Mouse (Mus musculus) macrophage (primary cell): Measurements from ENCODE around the gene Nebl. TPM values are rescaled to one million over a fixed set of nuclear protein-coding genes. Genes with fewer than 3 reads are reported as not detected.

Experiments
- H3K27ac ChIP-seq: fragments of 350-480 bp; formaldehyde crosslinking; 2 replicates; pipeline ENCODE4 v1.9.0; 2021
- H3K36me3 ChIP-seq: fragments of 350-480 bp; formaldehyde crosslinking; 2 replicates; pipeline ENCODE4 v1.9.0; 2021; ENCODE audit errors: inconsistent target
- H3K4me3 ChIP-seq: fragments of 350-480 bp; formaldehyde crosslinking; 2 replicates; pipeline ENCODE4 v1.9.0; 2021; ENCODE audit errors: inconsistent target
- H3K79me2 ChIP-seq: fragments of 350-480 bp; formaldehyde crosslinking; 2 replicates; pipeline ENCODE4 v1.9.0; 2021; ENCODE audit errors: inconsistent target
- WGBS: methylation state at CpG from one replicate; pipeline ENCODE4 v1.1.7; 2026; ENCODE audit warnings: inconsistent platforms; ENCODE audit not compliant: missing documents; 5-methylcytosine and 5-hydroxymethylcytosine counted together
- polyA plus RNA-seq: library from polyadenylated mRNA; stranded (reverse); fragments of 250-400 nt; gene quantifications from 3 replicates; pipeline ENCODE4 v1.2.4, GENCODE M21; 2018; ENCODE audit warnings: inconsistent platforms

Nebl gene
- polyA plus RNA-seq, 1 experiment from 2014 or later, result not detected

GRCm38 (mm10) chr2:17721177-17721715 lies 10.0 kb downstream of the Nebl start:
- Histone ChIP-seq H3K27ac (no peak overlapping the region), H3K36me3 (no peaks in the 10 kb centered on the region), H3K4me3 (no peak overlapping the region), H3K79me2 (no peaks in the 10 kb centered on the region)
- WGBS, result 84% methylated on average over 6 of the region's 6 CpGs

- Histone ChIP-seq H3K79me2 (no peaks in the 10 kb centered on the region), H3K36me3 (no peaks in the 10 kb centered on the region), H3K4me3 (no peak overlapping the region), H3K27ac (no peak overlapping the region)
- 57% methylated on average over 1 of the region's 1 CpGs for WGBS
These were observed 13.0 kb downstream of the Nebl start for GRCm38 (mm10) chr2:17718281-17718680.

GRCm38 (mm10) chr2:17717200-17717599 lies 14.1 kb downstream of the Nebl start:
- Histone ChIP-seq H3K4me3 (no peak overlapping the region), H3K27ac (no peak overlapping the region), H3K36me3 (no peaks in the 10 kb centered on the region), H3K79me2 (no peaks in the 10 kb centered on the region)
- 78% methylated on average over 2 of the region's 2 CpGs for WGBS

- WGBS, result 92% methylated on average over 9 of the region's 9 CpGs
- Histone ChIP-seq H3K79me2 (no peaks in the 10 kb centered on the region), H3K4me3 (no peak overlapping the region), H3K27ac (no peak overlapping the region), H3K36me3 (no peaks in the 10 kb centered on the region)
These were observed 16.0 kb downstream of the Nebl start for GRCm38 (mm10) chr2:17715149-17715767.

- no peak overlapping the region for H3K4me3 ChIP-seq
- H3K36me3 ChIP-seq, result no peaks in the 10 kb centered on the region
- H3K27ac ChIP-seq, result no peak overlapping the region
- H3K79me2 ChIP-seq, result no peaks in the 10 kb centered on the region
- 91% methylated on average over 14 of the region's 14 CpGs for WGBS
These were observed 16.6 kb downstream of the Nebl start for GRCm38 (mm10) chr2:17714661-17715060.

GRCm38 (mm10) chr2:17714124-17714523 lies 17.1 kb downstream of the Nebl start:
- Histone ChIP-seq H3K4me3 (no peak overlapping the region), H3K79me2 (no peaks in the 10 kb centered on the region), H3K27ac (no peak overlapping the region), H3K36me3 (no peaks in the 10 kb centered on the region)
- 80% methylated on average over 4 of the region's 4 CpGs for WGBS

GRCm38 (mm10) chr2:17711216-17711615 lies 20.0 kb downstream of the Nebl start:
- WGBS, result 91% methylated on average over 5 of the region's 5 CpGs
- Histone ChIP-seq H3K36me3 (no peaks in the 10 kb centered on the region), H3K79me2 (no peaks in the 10 kb centered on the region), H3K4me3 (no peak overlapping the region), H3K27ac (no peak overlapping the region)

GRCm38 (mm10) chr2:17710083-17710482 lies 21.2 kb downstream of the Nebl start:
- no peaks in the 10 kb centered on the region for H3K79me2 ChIP-seq
- 100% methylated on average over 2 of the region's 2 CpGs for WGBS
- no peak overlapping the region for H3K27ac ChIP-seq
- no peak overlapping the region for H3K4me3 ChIP-seq
- H3K36me3 ChIP-seq, result no peaks in the 10 kb centered on the region

- 90% methylated on average over 5 of the region's 5 CpGs for WGBS
- Histone ChIP-seq H3K36me3 (no peaks in the 10 kb centered on the region), H3K79me2 (no peaks in the 10 kb centered on the region), H3K4me3 (no peak overlapping the region), H3K27ac (no peak overlapping the region)
These were observed 25.3 kb downstream of the Nebl start for GRCm38 (mm10) chr2:17705964-17706363.

- H3K4me3 ChIP-seq, result no peak overlapping the region
- H3K27ac ChIP-seq, result no peak overlapping the region
- 73% methylated on average over 3 of the region's 3 CpGs for WGBS
- no peaks in the 10 kb centered on the region for H3K79me2 ChIP-seq
- no peaks in the 10 kb centered on the region for H3K36me3 ChIP-seq
These were observed 25.8 kb downstream of the Nebl start for GRCm38 (mm10) chr2:17705426-17705825.

- Histone ChIP-seq H3K79me2 (no peaks in the 10 kb centered on the region), H3K36me3 (no peaks in the 10 kb centered on the region), H3K4me3 (no peak overlapping the region), H3K27ac (no peak overlapping the region)
- 85% methylated on average over 2 of the region's 2 CpGs for WGBS
These were observed 28.1 kb downstream of the Nebl start for GRCm38 (mm10) chr2:17703170-17703512.

GRCm38 (mm10) chr2:17702481-17703169 lies 28.6 kb downstream of the Nebl start:
- WGBS, result 42% methylated on average over 7 of the region's 7 CpGs
- Histone ChIP-seq H3K27ac (no peak overlapping the region), H3K79me2 (no peaks in the 10 kb centered on the region), H3K4me3 (no peak overlapping the region), H3K36me3 (no peaks in the 10 kb centered on the region)

GRCm38 (mm10) chr2:17698161-17699087 lies 32.8 kb downstream of the Nebl start:
- Histone ChIP-seq H3K79me2 (no peaks in the 10 kb centered on the region), H3K27ac (no peak overlapping the region), H3K4me3 (no peak overlapping the region), H3K36me3 (no peaks in the 10 kb centered on the region)
- WGBS, result 79% methylated on average over 4 of the region's 4 CpGs

GRCm38 (mm10) chr2:17692926-17693325 lies 38.3 kb downstream of the Nebl start:
- WGBS, result 81% methylated on average over 2 of the region's 2 CpGs
- Histone ChIP-seq H3K4me3 (no peak overlapping the region), H3K36me3 (no peaks in the 10 kb centered on the region), H3K79me2 (no peaks in the 10 kb centered on the region), H3K27ac (no peak overlapping the region)

- Histone ChIP-seq H3K4me3 (no peak overlapping the region), H3K27ac (no peak overlapping the region), H3K79me2 (no peaks in the 10 kb centered on the region), H3K36me3 (no peaks in the 10 kb centered on the region)
- WGBS, result 82% methylated on average over 5 of the region's 5 CpGs
These were observed 41.0 kb downstream of the Nebl start for GRCm38 (mm10) chr2:17690264-17690663.
